Mouse (Mus musculus): ENCODE results near the gene Xrn1. TPM values are rescaled to one million over a fixed set of nuclear protein-coding genes. Genes with fewer than 3 reads are reported as not detected.

The Xrn1 gene
- total and polyA plus RNA-seq, 2 experiments, result 1.6 to 13.8 TPM

DNA sequence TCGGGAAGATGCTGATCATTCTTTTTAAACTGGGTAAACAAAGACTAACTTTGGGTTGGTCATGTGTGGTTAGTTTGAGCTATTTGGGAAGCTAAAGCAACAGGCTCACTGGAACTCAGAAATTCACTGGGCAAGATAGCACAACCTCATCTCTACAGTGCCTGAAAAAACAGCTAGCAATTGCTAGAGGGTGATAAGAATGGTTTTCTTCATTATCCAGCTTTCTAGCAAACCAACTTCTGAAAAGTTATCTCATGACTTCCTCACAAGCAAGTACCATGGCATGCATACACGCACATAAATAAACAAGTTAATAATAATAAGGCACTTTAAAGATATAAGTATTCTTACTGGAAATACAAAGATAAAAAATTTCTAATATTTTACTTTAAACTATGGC is 23.7 kb downstream of the Xrn1 start:
- Histone ChIP-seq H3K27ac (replicated peaks; ENCODE audit: insufficient read depth, low read depth, low read length) (no peak overlapping the region), H3K4me1 (ENCODE audit: control insufficient read depth, insufficient read depth, low read length) (no peaks in the 10 kb centered on the region), H3K79me2 (ENCODE audit: control insufficient read depth, insufficient read depth, low read length) (no peaks in the 10 kb centered on the region), H3K9ac (ENCODE audit: low read depth, low read length) (no peak overlapping the region), H3K27me3 (ENCODE audit: control insufficient read depth, insufficient read depth, low read length) (no peaks in the 10 kb centered on the region), H3K36me3 (ENCODE audit: control insufficient read depth, insufficient read depth, low read length) (peaks cover 52% of the 10 kb centered on the region), H3K4me3 (ENCODE audit: insufficient read depth, low read depth, low read length) (no peak overlapping the region)
- no peak for DNase-seq (ENCODE audit: extremely low read depth, low read depth, low spot score)
- 81% methylated on average over 2 of the region's 2 CpGs for WGBS
- TF ChIP-seq POLR2A (IDR thresholded peaks at IDR 0.05; ENCODE audit: extremely low read depth, insufficient read depth, low read length) (no peak), CTCF (IDR thresholded peaks at IDR 0.05; ENCODE audit: low read depth, low read length) (no peak)

- no peak overlapping the region for H3K4me3 ChIP-seq (ENCODE audit: insufficient read depth, low read depth, low read length)
- H3K36me3 ChIP-seq (ENCODE audit: control insufficient read depth, insufficient read depth, low read length), result peaks cover 50% of the 10 kb centered on the region
- WGBS, result 94% methylated on average over 6 of the region's 6 CpGs
- H3K27me3 ChIP-seq (ENCODE audit: control insufficient read depth, insufficient read depth, low read length), result no peaks in the 10 kb centered on the region
- no peak overlapping the region for H3K9ac ChIP-seq (ENCODE audit: low read depth, low read length)
- no peaks in the 10 kb centered on the region for H3K4me1 ChIP-seq (ENCODE audit: control insufficient read depth, insufficient read depth, low read length)
- no peaks in the 10 kb centered on the region for H3K79me2 ChIP-seq (ENCODE audit: control insufficient read depth, insufficient read depth, low read length)
- DNase-seq (ENCODE audit: extremely low read depth, low read depth, low spot score), result no peak
- no peak overlapping the region for H3K27ac ChIP-seq (replicated peaks; ENCODE audit: insufficient read depth, low read depth, low read length)
- TF ChIP-seq POLR2A (IDR thresholded peaks at IDR 0.05; ENCODE audit: extremely low read depth, insufficient read depth, low read length) (no peak), CTCF (IDR thresholded peaks at IDR 0.05; ENCODE audit: low read depth, low read length) (no peak)
These were observed 25.3 kb downstream of the Xrn1 start for GRCm38 (mm10) chr9:95979896-95980295.

DNA sequence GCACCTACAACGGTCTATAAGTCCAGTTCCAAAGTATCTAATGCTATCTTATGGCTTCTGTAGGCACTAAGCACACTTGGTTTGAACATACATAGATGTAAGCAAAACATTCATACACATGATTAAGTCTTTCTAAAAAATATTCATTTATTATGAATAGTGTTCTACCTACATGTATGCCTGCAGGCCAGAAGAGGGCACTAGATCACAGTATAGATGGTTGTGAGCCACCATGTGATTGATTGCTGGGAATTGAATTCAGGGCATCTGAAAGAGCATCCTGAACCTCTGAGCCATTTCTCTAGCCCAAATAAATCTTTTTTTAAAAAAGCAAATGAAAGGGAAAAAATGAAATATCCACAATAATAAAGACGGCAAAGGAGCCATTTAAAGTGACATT is 37.7 kb downstream of the Xrn1 start:
- Histone ChIP-seq H3K9ac (ENCODE audit: low read depth, low read length) (no peak overlapping the region), H3K79me2 (ENCODE audit: control insufficient read depth, insufficient read depth, low read length) (no peaks in the 10 kb centered on the region), H3K4me3 (ENCODE audit: insufficient read depth, low read depth, low read length) (no peak overlapping the region), H3K4me1 (ENCODE audit: control insufficient read depth, insufficient read depth, low read length) (no peaks in the 10 kb centered on the region), H3K36me3 (ENCODE audit: control insufficient read depth, insufficient read depth, low read length) (peaks cover 41% of the 10 kb centered on the region), H3K27me3 (ENCODE audit: control insufficient read depth, insufficient read depth, low read length) (no peaks in the 10 kb centered on the region), H3K27ac (replicated peaks; ENCODE audit: insufficient read depth, low read depth, low read length) (no peak overlapping the region)
- no peak for DNase-seq (ENCODE audit: extremely low read depth, low read depth, low spot score)
- WGBS, result 99% methylated on average over 2 of the region's 2 CpGs
- TF ChIP-seq CTCF (IDR thresholded peaks at IDR 0.05; ENCODE audit: low read depth, low read length), result no peak
- no peak for TF ChIP-seq POLR2A (IDR thresholded peaks at IDR 0.05; ENCODE audit: extremely low read depth, insufficient read depth, low read length)

- no peak overlapping the region for H3K4me3 ChIP-seq (ENCODE audit: insufficient read depth, low read depth, low read length)
- 89% methylated on average over 7 of the region's 7 CpGs for WGBS
These were observed 49.9 kb downstream of the Xrn1 start for GRCm38 (mm10) chr9:96004455-96004854.

DNA sequence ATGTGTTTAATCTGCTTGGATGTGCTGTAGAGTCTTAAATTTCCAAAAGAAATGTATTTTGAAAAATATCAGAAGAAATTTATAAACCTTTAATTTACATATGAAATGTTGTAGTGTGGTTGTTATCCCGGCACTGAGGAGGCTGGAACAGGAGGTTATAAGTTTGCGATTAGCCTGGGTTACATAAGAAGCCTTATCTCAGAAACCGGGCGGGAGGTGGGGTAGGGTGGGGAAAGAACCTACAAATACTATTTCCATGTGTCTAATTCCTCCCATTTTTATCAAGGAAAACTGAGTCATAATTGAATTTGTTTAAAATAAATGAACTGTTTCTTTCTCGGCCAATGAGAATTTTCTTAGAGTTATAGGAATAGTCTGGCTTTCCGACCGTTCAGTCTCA is 56.1 kb downstream of the Xrn1 start:
- Histone ChIP-seq H3K36me3 (ENCODE audit: control insufficient read depth, insufficient read depth, low read length) (peaks cover 42% of the 10 kb centered on the region), H3K9ac (ENCODE audit: low read depth, low read length) (no peak overlapping the region), H3K27ac (replicated peaks; ENCODE audit: insufficient read depth, low read depth, low read length) (no peak overlapping the region), H3K79me2 (ENCODE audit: control insufficient read depth, insufficient read depth, low read length) (no peaks in the 10 kb centered on the region), H3K27me3 (ENCODE audit: control insufficient read depth, insufficient read depth, low read length) (no peaks in the 10 kb centered on the region), H3K4me3 (ENCODE audit: insufficient read depth, low read depth, low read length) (no peak overlapping the region), H3K4me1 (ENCODE audit: control insufficient read depth, insufficient read depth, low read length) (no peaks in the 10 kb centered on the region)
- DNase-seq (ENCODE audit: extremely low read depth, low read depth, low spot score), result no peak
- WGBS, result 92% methylated on average over 7 of the region's 7 CpGs
- TF ChIP-seq POLR2A (IDR thresholded peaks at IDR 0.05; ENCODE audit: extremely low read depth, insufficient read depth, low read length) (no peak), CTCF (IDR thresholded peaks at IDR 0.05; ENCODE audit: low read depth, low read length) (no peak)

More at GRCm38 (mm10) chr9:96004455-96004854, 49.9 kb downstream of the Xrn1 start:
- TF ChIP-seq POLR2A (IDR thresholded peaks at IDR 0.05; ENCODE audit: extremely low read depth, insufficient read depth, low read length), result no peak
- no peak for TF ChIP-seq CTCF (IDR thresholded peaks at IDR 0.05; ENCODE audit: low read depth, low read length)
- no peak for DNase-seq (ENCODE audit: extremely low read depth, low read depth, low spot score)
- H3K9ac ChIP-seq (ENCODE audit: low read depth, low read length), result no peak overlapping the region
- H3K27me3 ChIP-seq (ENCODE audit: control insufficient read depth, insufficient read depth, low read length), result no peaks in the 10 kb centered on the region
- peaks cover 65% of the 10 kb centered on the region for H3K36me3 ChIP-seq (ENCODE audit: control insufficient read depth, insufficient read depth, low read length)
- H3K4me1 ChIP-seq (ENCODE audit: control insufficient read depth, insufficient read depth, low read length), result no peaks in the 10 kb centered on the region
- H3K27ac ChIP-seq (replicated peaks; ENCODE audit: insufficient read depth, low read depth, low read length), result no peak overlapping the region
- no peaks in the 10 kb centered on the region for H3K79me2 ChIP-seq (ENCODE audit: control insufficient read depth, insufficient read depth, low read length)

DNA sequence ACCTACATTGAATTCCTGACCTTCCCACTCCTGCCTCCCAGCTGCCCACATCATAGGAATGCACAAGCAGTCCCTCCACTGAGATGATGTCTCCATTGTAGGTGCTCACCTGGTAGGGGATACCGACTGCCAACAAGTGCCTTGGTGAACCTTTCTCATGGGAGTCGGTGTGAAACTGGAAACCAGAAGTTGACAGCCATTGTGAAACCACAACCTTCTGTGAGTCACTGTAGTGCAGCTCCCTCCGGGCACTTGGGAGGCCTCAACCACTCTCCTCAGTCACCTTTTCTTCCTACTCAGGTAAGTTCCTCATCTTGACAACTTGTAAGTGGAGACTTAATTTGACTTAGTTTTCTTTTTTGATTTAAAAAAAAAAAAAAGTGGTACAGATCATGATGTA is 69.4 kb downstream of the Xrn1 start:
- H3K4me3 ChIP-seq (ENCODE audit: insufficient read depth, low read depth, low read length), result no peak overlapping the region
- 92% methylated on average over 3 of the region's 3 CpGs for WGBS
- H3K27ac ChIP-seq (replicated peaks; ENCODE audit: insufficient read depth, low read depth, low read length), result no peak overlapping the region
- no peak for TF ChIP-seq POLR2A (IDR thresholded peaks at IDR 0.05; ENCODE audit: extremely low read depth, insufficient read depth, low read length)
- DNase-seq (ENCODE audit: extremely low read depth, low read depth, low spot score), result no peak
- H3K36me3 ChIP-seq (ENCODE audit: control insufficient read depth, insufficient read depth, low read length), result peaks cover 53% of the 10 kb centered on the region
- no peaks in the 10 kb centered on the region for H3K27me3 ChIP-seq (ENCODE audit: control insufficient read depth, insufficient read depth, low read length)
- no peaks in the 10 kb centered on the region for H3K79me2 ChIP-seq (ENCODE audit: control insufficient read depth, insufficient read depth, low read length)
- no peaks in the 10 kb centered on the region for H3K4me1 ChIP-seq (ENCODE audit: control insufficient read depth, insufficient read depth, low read length)
- H3K9ac ChIP-seq (ENCODE audit: low read depth, low read length), result no peak overlapping the region

Measured in liver, adult 2 months (tissue).